Comparison of ENCODE assay signal across 18 mouse cellular contexts in genomic region chr12:104737666-104738065, GRCm38 (mm10). TPM values are rescaled to one million over a fixed set of nuclear protein-coding genes. Genes with fewer than 3 reads are reported as not detected.
DNase-seq lines count a peak whose midpoint lies in the region; ATAC-seq lines count a peak whose summit lies in the region.
"Had no signal": no experiment of that assay in that cellular context is flagged by ENCODE, and none has a peak within 500 bp of the region (broad histone marks: within the 10 kb centered on the region; RNA-seq: fewer than 3 reads in every experiment).

No protein-coding gene starts in this region.

- H3K27me3 ChIP-seq in forebrain, embryonic 12.5 days: no peaks in the 10 kb centered on the region
- H3K27me3 ChIP-seq in forebrain, embryonic 10.5 days (ENCODE audit: poor library complexity, severe bottlenecking): no peaks in the 10 kb centered on the region
- H3K27me3 ChIP-seq: heart, embryonic 12.5 days; limb, embryonic 12.5 days; liver, embryonic 13.5 days; lung, embryonic 15.5 days; midbrain, embryonic 15.5 days had no signal

- H3K36me3 ChIP-seq in forebrain, embryonic 12.5 days (replicated peaks): 0 out of 2 replicates have a peak, but pooled peaks cover 2% of the 10 kb centered on the region
- H3K36me3 ChIP-seq in forebrain, embryonic 10.5 days (replicated peaks): peaks cover 45% of the 10 kb centered on the region
- H3K36me3 ChIP-seq: midbrain, embryonic 15.5 days had no signal

- no peak for DNase-seq in forebrain, embryonic 10.5 days (ENCODE audit: extremely low spot score, low spot score)
- peak; percentile 41 to 80 for DNase-seq in layer of hippocampus, adult 18-20 months (ENCODE audit: low spot score in 2 of 2)
- DNase-seq in layer of hippocampus, postnatal 10 days (ENCODE audit: low spot score in 2 of 2): no peak
- DNase-seq in right cerebral cortex, adult 18-20 months: peak; percentile 70
- no peak for DNase-seq in right cerebral cortex, postnatal 14 days
- peak; percentile 54 for DNase-seq in telencephalon, adult 2 months (ENCODE audit: low read depth, low spot score)
- DNase-seq in spleen, postnatal 4 days (ENCODE audit: low spot score in 2 of 2): no peak
- DNase-seq: gastrocnemius, postnatal 36 days; heart, postnatal 36 days; liver, embryonic 13.5 days; thymus, postnatal 4 days had no signal

- H3K9me3 ChIP-seq in forebrain, embryonic 12.5 days: no peaks in the 10 kb centered on the region
- no peaks in the 10 kb centered on the region for H3K9me3 ChIP-seq in forebrain, embryonic 10.5 days
- H3K9me3 ChIP-seq: G1E; heart, embryonic 12.5 days; limb, embryonic 12.5 days; liver, embryonic 13.5 days; lung, embryonic 15.5 days; midbrain, embryonic 15.5 days had no signal

- ATAC-seq in forebrain, embryonic 12.5 days (ENCODE audit: low FRiP score): no peak
- ATAC-seq: CD4-positive, CD25-positive, alpha-beta regulatory T cell, adult 4 months; midbrain, embryonic 15.5 days had no signal

- no peak overlapping the region for H3K9ac ChIP-seq in forebrain, embryonic 12.5 days
- H3K9ac ChIP-seq: limb, embryonic 12.5 days; liver, embryonic 13.5 days; lung, embryonic 15.5 days; midbrain, embryonic 15.5 days had no signal

- peaks cover 78% of the 10 kb centered on the region for H3K4me1 ChIP-seq in forebrain, embryonic 12.5 days
- peaks cover 95% of the 10 kb centered on the region for H3K4me1 ChIP-seq in forebrain, embryonic 10.5 days

- 71% methylated on average over 10 of the region's 10 CpGs for WGBS in forebrain, embryonic 12.5 days
- 93% methylated on average over 10 of the region's 10 CpGs for WGBS in forebrain, embryonic 10.5 days

- 0 out of 2 replicates have a peak overlapping the region, but pooled peaks have one; percentile 10 for H3K27ac ChIP-seq in forebrain, embryonic 12.5 days
- no peak overlapping the region for H3K27ac ChIP-seq in forebrain, embryonic 10.5 days
- H3K27ac ChIP-seq: limb, embryonic 12.5 days; liver, embryonic 13.5 days; lung, embryonic 15.5 days; midbrain, embryonic 15.5 days had no signal

- H3K4me2 ChIP-seq in forebrain, embryonic 12.5 days: no peak overlapping the region
- H3K4me2 ChIP-seq: heart, embryonic 12.5 days; limb, embryonic 12.5 days; liver, embryonic 13.5 days; lung, embryonic 15.5 days; midbrain, embryonic 15.5 days had no signal

- no peak overlapping the region for H3K4me3 ChIP-seq in forebrain, embryonic 12.5 days (replicated peaks)
- H3K4me3 ChIP-seq in forebrain, embryonic 10.5 days: no peak overlapping the region
- H3K4me3 ChIP-seq: heart, embryonic 12.5 days; limb, embryonic 12.5 days; liver, embryonic 13.5 days; lung, embryonic 15.5 days; midbrain, embryonic 15.5 days had no signal

RNA-seq across cellular contexts. Expression of gene Dicer1, which starts 14.1 kb away (rescaled TPM):
- polyA plus RNA-seq in forebrain, embryonic 12.5 days (2016; fragmentation: Nextera tagmentation; extraction: Ambion mirVana): 66.4 and 67.3 TPM in 2 replicates
- polyA plus RNA-seq in forebrain, embryonic 10.5 days (2016; fragmentation: Nextera tagmentation; extraction: Ambion mirVana): 47.0 and 47.7 TPM in 2 replicates
- 10 to 100 TPM; 38.0 to 38.8 TPM for total RNA-seq in layer of hippocampus, adult 18-20 months (2021)
- total RNA-seq in layer of hippocampus, postnatal 10 days (2021): 10 to 100 TPM; 63.3 to 65.4 TPM

Comparison
In these comparisons a context has a peak if more than half of its experiments do, and no peak if none do; other contexts are left out.
1. DNase-seq: peak in layer of hippocampus, adult 18-20 months (2 of 2), right cerebral cortex, adult 18-20 months (single experiment) and telencephalon, adult 2 months (single experiment); none in forebrain, embryonic 10.5 days (single experiment), layer of hippocampus, postnatal 10 days (0 of 2), right cerebral cortex, postnatal 14 days (single experiment) and spleen, postnatal 4 days (0 of 2).